Mouse (Mus musculus) liver, adult (tissue): ENCODE data around the gene Dtd2.

Experiments used
- GATA4 ChIP-seq: IDR thresholded peaks from 2 replicates; pipeline ENCODE4 v1.6.1; 2014; ENCODE audit warnings: mild to moderate bottlenecking, low read length; ENCODE audit not compliant: insufficient replicate concordance

The Dtd2 gene

DNA sequence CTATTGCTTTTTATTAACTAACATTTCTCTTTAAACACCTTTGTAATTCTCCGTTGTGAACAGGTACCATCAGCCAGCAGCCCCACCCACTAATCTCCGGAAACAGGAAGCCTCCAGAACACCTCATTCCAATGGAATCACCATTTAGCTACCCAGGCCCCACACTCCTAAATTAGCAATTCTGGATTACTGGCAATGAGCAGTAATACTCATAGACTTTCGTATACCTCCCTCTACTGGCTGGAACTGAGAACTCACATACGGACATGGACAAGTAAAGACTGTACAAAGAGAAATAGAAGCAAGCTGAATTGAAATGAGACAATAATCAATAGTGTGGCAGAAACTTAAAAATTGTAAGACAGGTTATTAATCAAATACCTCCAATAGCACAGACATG, 4.8 kb downstream of the Dtd2 start:
- no peak for TF ChIP-seq GATA4

DNA sequence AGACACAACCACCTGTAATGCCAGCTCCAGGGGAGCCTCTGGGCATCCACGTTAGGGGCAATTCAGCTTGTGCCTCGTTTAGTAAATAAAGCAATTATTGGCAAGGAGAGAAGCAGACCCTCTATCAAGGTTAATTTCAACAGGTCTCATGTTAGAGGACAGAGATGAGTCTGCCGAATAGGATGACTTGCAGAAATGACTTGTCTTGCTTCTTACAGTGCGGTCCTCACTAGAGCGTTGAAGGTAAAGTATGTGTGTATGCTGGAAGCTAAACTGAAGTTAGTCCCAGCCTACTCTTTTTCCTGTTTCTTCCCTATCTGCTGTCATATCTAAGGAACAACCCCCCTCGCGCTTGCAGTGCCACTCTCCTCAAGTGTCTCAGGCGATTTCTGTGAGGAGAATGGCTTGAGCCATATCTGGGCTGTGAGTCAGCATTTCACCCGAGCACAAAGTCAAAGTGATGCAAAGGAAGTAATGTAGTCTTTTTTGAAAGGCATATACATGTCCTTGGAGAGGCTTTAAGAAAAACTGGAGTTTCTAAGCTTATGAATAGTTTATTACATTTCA, 7.9 kb downstream of the Dtd2 start:
- no peak for TF ChIP-seq GATA4

DNA sequence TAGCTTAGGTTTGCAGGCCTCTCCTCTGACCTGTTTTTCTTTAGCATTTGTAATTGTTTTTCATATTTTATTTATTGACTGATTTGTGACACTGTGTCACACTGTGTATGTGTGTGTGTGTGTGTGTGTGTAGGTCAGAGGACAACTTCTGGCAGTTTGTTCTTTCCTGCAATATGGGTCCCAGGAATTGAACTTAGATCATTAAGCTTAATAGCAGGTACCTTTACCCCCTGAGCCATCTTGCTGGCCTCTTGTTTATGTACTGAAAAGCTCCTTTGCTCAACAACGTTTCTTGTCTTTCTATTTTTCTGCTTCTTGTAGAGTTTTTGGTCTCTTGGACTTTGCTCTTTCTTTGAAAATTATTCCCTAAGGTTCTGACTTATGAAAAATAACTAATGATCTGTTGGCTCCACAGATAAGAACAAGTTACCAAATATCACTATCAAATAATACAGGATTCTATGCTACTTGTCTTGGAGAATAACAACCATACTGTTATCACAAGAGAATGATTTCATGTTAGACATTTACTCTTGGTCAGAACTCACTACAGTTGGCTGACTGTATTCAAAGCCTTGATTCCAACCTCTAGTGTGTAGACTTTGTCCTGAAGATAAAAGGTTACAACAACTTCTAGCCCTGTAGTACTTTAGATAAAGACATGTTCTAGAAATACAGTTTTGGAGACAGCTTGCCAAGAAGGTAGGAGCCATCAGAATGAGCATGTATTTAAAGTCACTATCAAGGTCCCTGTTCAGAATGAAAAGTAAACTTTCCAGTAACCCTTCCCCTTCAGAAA, 10.4 kb downstream of the Dtd2 start:
- no peak for TF ChIP-seq GATA4

DNA sequence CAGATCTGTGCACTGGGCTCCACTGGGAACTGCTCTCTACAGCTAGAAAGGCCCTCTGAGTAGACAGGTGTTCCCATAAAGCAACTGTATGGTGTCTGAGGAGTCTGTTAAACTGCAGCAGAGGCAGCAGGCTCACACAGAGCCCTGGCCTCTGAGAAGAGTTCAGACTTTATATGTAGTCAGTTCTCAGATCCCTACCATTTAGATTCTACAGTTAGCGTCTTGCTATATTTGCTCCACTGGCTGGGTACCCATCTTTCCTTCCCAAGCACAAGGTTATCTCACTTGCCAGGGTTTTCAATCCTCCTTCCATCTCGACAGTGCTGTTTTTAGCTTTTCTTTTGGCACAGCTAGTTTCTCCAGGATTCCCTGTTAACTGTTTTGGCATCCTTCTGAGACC, 15.7 kb downstream of the Dtd2 start:
- no peak for TF ChIP-seq GATA4

DNA sequence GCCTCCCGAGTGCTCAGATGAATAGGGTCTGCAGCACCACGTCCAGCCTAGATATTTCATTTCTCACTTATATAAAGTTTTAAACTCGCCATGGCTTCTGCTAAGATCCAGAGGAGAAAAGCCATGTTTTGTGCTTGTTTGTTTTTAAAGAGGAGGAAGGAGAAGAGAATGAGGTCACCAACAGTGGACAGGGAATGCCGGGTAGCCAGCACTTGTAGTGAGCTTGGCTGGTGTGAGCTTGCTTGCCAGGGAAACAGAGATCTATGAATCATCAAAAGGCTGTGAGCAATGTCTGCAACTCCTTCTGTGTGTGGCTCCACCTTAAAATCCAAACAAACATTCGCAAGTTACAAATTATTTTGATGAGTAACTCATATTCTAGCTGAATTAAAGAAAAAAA, 17.8 kb downstream of the Dtd2 start:
- TF ChIP-seq GATA4: no peak

DNA sequence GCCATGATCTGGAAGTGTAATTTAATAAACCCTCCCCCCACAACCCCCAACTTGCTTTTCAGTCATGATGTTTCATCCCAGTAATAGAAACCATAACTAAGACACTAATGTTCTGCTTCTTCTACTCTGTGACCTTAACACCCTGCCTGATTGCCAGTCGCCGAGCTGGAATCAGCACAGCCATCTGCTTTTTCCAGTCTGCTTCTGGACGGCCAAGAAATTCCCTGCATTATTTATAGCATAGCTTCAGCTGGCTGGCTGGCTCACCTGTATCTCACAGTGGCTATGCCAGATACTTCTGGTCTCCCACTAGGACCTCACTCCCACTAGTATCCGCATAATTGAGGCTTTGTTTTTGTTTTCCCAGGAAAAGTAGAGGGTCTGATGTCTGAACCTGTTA, 20.5 kb downstream of the Dtd2 start:
- no peak for TF ChIP-seq GATA4

DNA sequence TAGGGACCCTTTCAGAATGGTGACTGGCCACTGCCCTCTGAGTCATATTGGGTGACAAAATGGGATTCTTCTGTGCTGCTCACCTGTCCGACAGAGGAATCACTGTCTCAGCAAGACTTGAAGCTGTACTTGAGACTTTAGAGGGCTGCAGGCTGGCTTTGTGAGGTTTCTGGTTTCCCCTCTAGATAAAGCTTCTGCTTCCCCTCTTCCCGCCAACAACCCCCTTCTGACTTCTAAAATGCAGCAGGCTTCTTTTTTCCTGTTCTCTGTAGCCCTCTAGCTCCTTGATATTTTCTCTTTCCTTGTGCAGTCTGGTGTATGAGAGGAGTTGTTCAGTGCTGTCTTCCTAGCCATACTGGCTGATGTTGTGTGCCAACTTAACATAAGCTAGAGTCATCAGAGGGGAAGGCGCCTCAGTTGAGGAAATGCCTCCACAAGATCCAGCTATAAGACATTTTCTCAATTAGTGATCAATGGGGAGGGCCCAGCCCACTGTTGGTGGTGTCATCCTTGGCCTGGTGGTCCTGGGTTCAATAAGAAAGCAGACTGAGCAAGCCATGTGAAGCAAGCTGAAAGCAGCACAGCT, 21.0 kb downstream of the Dtd2 start:
- no peak for TF ChIP-seq GATA4

DNA sequence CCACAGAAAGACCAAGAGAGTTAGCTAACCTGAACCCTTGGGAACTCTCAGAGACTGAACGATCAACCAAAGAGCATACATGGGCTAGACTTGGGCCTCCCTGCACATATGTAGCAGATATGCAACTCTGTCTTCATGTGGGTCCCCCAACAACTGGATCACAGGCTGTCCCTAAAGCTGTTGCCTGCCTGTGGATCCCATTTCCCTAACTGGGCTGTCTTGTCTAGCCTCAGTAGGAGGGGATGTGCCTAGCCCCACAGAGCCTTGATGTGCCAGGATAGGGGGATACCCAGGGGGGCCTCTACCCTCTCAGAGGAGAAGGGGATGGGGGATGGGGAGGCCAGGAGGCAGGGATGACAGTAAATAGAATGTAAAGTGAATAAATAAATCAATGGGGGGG, 22.7 kb downstream of the Dtd2 start:
- no peak for TF ChIP-seq GATA4

DNA sequence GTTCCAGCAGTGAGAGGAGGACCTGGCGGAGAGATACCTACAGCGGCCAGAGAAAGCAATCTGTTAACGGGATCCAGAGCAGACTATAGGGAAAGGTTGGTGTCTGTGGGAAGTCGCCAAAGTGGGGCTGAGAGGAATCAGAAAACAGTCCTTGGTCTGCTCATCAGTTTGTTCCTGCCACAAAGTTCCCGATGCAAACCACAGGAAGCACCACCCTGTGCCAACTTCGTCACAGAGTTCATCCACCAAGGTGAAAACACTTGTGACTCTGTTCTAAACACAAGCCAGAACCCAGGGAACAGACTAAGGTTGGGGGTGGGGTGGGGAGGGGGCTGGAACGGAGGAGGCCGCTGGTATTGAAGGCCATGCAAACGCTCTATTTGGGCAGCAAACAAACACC, 29.8 kb downstream of the Dtd2 start:
- no peak for TF ChIP-seq GATA4

DNA sequence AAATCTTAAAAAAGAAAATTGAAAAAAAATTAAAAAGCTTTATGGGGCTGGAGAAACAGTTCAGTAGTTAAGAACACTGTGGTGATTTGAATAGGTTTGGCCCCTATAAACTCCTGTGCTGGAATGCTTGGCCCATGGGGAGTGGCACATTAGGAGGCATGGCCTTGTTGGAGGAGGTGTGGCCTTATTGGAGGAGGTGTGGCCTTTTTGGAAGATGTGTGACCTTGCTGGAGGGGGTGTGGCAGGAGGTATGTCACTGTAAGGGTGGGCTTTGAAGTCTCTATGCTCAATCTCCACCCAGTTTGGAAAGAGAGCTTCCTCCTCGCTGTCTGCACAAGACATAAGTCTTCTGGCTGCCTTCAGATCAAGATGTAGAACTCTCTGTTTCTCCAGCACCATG, 31.9 kb downstream of the Dtd2 start:
- no peak for TF ChIP-seq GATA4

DNA sequence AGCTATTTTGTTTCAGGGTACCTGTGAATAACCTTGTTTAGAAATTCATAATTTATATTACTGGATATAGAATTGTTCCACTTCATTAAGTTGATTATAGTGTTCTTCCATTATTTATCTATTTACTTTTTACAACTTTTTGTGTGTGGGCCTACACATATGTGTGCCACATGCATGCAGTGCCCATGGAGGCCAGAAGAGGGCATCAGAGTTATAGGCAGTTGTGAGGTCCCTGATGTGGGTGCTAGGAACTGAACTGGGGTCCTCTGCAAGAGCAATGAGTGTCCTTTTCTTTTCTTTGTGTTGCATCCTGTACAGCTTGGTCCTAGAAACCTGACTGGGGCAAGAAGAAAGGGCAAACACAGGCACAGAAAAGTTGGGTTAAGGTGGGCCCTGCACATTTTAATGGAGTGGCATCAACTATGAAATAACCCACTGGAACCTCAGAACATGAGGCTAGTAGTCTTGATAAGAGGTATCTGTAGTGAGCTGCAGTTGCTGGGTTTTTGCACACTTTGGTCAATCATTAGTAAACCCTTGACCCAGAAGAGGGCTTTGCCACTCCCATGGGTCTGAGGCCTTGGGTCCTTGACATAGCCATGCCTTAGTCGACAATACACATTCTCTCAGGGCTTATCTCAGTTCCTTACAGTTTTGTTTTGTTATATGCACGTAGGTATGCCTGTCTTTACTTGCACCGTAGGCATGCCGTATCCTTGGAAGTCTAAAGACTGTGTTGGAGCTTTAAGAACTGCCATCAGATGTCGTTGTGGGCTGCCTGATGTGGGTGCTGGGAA, 33.8 kb downstream of the Dtd2 start:
- TF ChIP-seq GATA4: no peak

DNA sequence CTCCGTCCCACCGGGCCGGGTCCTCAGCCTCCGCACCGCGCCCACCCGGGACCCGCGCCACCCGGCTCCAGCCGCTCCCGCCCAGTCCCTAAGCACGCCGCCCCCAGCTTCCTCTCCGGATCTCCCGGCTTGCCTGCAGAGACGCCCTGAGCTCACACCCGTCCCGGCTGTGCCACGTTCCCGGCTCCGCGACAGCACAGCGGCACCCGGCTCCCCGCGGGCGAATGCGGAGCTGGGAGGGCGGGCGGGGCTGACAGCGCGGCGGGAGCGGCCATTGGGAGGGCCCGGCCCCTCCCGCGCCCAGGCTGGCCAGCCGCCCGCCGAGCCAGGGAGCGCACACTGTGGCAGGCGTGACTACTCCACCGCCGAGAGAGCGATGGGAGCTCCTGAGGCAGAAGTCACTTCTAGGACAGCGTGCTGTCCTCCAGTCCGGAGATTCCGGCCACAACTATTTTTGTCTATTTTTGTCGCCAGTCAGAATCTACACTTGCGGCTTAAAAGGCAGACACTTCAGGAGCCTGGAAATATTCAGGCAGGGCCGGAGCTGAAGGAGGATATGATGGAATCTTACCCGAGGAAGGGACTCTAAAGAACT, 35.1 kb downstream of the Dtd2 start, which contains the start of gene Heatr5a:
Heatr5a (minus strand) TSS at position 252 of the 595 bp plus-strand sequence.
- TF ChIP-seq GATA4: no peak; the same call in 1 of the 2 replicates

DNA sequence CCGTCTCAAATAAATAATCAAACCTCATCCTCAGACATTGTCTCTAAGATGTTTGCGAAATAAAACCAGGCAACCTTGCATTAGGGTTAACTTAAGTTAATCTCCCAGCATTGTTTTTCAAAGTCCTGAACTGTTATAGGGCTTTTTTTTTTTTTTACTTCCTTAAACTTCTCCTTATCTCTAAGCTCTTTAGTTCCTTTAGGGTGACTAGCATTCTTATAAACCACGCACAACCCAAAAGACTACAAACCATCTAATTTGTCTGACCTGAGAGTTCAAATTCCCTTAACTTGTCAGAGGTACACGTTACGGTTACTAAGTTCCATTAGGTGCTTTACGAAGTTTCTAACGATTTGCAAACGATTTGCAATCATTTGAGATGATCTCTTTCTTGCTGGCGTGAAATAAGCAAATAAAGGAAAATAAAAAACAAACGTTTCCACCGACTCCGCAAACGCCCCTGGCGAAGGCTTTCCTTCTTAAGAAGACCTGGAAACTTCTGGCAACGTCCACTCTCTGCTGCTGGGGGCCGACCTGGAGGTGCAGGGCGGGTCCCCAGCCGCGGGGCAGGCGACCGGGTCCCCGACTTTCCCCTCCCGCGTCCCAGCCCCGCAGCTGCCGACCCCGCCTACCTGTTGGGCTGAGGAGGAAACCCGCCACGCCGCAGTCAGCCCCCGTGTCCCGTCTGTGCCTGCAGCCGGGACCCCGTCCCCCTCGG, 35.8 kb downstream of the Dtd2 start:
- no peak for TF ChIP-seq GATA4

DNA sequence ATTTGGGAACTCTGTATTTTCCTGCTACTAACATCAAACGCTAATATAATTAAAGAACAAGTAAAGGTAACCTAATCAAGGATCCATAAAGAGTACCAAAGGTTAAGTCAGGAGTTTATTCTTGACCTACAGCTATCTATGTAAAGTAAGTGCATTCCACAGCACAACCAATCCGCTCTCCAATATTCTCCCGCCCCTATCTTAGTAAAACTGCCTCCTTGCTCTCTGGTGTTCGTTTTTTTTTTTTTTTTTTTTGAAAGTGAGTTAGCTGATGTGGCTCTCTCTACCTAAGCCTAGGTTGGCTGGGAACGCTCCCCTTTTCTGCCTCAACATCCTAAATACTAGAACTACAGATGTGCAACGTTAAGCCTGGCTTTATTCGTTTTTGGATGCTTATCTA, 36.4 kb downstream of the Dtd2 start:
- no peak for TF ChIP-seq GATA4

DNA sequence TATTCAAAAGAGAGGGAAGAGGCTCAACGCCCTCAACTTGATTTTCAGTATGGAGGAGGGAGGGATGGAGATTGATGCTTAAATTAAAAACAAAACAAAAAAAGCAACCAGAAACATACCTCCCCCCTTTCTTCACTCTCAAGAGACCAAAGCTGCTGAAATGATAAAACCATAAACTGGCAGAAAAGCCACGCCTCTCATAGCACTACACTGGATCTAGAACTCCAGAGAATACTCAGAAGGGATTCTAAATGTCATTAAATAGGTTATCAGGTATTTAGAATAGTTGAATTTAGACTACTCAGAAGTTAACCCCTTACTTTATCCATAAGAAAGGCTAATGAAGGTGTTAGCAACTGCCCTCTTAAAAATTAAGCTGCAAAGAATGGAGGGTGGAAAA, 37.2 kb downstream of the Dtd2 start:
- TF ChIP-seq GATA4: no peak
